Mouse (Mus musculus) frontal cortex, adult 2 months (tissue): ENCODE measurements around the gene Tgds. TPM values are rescaled to one million over a fixed set of nuclear protein-coding genes. Genes with fewer than 3 reads are reported as not detected.
"Not testable (repeated sequence)": the region's sequence is repeated elsewhere in the genome, so short reads cannot be mapped to it uniquely, and the experiment has no call there.

Source experiments
- DNase-seq, 2 experiments: peaks; one replicate each; pipeline ENCODE4 v3.0.0; 2022; ENCODE audit warnings: low spot score in 1 of 2; ENCODE audit errors: extremely low spot score in 1 of 2
- polyA plus RNA-seq: library from polyadenylated mRNA; depleted of rRNA; stranded (reverse); fragments of >200 nt; gene quantifications from 2 replicates; pipeline ENCODE4 v1.2.3, GENCODE M21; 2012

Tgds gene
- polyA plus RNA-seq, 1 experiment: 9.6 TPM

- peak; percentile 93 to 97 for DNase-seq
Measured at GRCm38 (mm10) chr14:118136744-118137452, 4.3 kb upstream of the Tgds start, which contains the start of gene Gpr180. TSS of gene Gpr180 (plus strand) at chr14:118137158.

GRCm38 (mm10) chr14:118131931-118132641 is 469 bp downstream of the Tgds start:
- DNase-seq: no peak

GRCm38 (mm10) chr14:118131472-118131871 is 1.1 kb downstream of the Tgds start:
- no peak for DNase-seq

DNA sequence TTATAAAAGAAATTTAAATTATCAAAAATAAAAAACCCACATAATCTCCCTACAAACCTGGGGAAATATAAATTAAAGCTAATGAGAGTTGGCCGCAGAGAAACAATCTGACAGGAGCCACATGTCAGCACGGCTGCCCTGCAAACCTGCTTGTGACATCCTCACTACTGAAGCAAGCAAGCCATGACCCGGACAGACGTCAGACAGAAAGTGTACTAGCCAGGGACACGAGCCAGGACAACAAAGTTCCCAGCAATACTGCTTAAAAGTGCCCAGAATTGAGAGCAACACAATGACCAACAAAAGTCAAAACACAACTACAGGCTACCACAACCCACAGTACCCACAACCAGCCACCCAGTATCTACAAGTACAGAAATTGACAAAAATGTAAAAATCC is 6.3 kb downstream of the Tgds start:
- no peak for DNase-seq

DNA sequence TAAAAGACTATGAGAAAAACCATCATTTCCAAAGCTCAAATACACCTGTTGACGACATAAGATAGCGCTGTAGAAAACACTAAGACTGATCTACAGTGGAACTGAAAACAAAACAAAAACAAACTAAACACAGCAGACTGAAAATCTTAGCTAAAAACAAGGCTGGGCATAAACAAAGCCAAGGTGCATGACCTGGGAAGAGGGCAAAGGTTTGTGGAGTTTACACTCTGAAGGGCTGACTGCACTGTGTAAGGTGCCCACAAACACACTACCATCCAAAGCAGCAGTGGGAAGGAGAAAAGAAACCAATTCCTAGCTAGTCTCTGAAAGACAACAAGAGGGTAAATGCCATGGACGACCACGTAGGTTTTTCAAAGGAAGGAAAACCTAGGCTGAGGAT is 7.8 kb downstream of the Tgds start:
- DNase-seq: no peak

GRCm38 (mm10) chr14:118124129-118124528 is 8.4 kb downstream of the Tgds start:
- no peak for DNase-seq

DNA sequence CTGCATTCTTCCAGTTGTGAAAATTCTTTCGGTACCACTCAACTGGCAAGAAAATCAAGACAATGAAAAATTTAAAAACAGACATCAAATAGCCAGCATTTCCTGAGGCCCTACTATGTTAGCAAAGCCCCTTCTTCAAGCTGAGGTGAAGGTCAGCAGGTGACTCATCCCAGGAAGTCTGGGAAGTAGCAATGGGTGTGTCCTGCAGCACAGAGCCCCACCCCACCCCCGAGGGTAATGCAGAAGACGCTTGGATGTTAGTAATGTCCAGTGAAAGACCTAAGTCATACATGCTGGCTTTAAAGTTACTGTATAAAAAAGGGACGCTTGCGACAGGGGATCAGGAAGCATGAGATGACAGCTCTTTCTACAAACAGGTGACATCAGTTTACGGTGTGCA is 19.4 kb downstream of the Tgds start:
- no peak for DNase-seq

DNA sequence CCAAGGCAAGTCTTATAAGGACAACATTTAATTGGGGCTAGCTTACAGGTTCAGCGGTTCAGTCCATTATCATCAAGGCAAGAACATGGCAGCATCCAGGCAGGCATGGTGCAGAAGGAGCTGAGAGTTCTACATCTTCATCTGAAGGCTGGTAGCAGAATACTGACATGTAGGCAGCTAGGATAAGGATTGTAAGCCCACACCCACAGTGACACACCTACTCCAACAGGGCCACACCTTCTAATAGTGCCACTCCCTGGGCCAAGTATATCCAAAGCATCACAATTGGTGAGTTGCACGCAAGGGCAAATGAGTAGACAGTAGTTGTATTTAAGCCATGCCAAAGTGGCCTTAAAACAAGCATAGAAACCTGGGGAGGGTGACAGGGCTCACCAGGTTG is 25.1 kb downstream of the Tgds start:
- not testable (repeated sequence) for DNase-seq

- DNase-seq: no peak
Measured at GRCm38 (mm10) chr14:118101227-118101990, 31.1 kb downstream of the Tgds start.

GRCm38 (mm10) chr14:118098265-118098664 is 34.3 kb downstream of the Tgds start:
- no peak for DNase-seq

GRCm38 (mm10) chr14:118089806-118090392 is 42.7 kb downstream of the Tgds start:
- peak in 1 of 2 experiments; percentile 22 for DNase-seq

DNA sequence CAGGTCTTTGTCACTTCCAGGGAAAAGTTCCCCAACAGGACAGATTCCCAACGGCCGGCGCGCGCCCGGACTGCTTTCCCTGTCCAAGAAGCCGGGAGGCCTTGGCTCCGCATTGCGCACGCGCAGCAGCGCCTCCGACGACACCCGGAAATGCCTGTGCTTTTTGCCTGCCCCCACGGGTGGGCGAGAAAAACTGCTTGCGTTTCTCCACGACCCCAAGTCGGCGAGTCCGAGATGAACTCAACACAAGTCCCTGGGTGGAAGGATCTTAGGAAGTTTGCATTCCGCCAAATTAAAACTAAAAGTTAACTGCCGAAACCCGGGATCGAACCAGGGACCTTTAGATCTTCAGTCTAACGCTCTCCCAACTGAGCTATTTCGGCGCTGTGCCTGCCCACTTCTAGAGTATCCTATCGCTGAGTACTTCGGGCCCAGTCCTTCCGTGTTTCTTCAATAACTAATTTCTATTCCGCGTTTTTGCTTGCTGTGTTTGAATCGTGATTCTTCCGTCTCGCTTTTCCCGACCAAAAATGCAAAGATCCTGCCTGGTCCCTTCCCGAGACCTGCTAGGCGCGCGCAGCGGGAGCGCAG is 43.2 kb downstream of the Tgds start:
- DNase-seq: peak; percentile 80 to 95

GRCm38 (mm10) chr14:118088437-118089207 is 43.9 kb downstream of the Tgds start:
- no peak for DNase-seq

GRCm38 (mm10) chr14:118086271-118087035 is 46.1 kb downstream of the Tgds start:
- no peak for DNase-seq

DNA sequence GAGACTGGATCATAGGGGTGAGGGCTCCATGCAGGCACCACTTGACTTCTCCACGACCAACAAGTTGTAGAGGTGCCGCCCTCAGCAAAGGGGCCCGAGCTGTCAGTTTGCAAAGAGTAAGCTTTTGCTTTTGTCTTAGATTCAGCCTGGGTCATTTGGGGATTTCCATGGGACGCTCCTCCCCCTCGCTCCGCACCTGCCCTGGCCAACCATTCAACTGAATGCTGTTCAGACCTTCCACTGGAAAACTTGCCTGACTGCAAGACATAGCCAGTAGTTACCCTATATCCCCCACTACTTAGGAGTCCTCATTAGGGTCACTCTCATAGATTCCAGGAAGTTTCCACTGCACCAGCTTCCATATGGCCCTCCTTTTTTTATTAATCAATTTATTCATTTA is 48.7 kb downstream of the Tgds start:
- DNase-seq: no peak

DNA sequence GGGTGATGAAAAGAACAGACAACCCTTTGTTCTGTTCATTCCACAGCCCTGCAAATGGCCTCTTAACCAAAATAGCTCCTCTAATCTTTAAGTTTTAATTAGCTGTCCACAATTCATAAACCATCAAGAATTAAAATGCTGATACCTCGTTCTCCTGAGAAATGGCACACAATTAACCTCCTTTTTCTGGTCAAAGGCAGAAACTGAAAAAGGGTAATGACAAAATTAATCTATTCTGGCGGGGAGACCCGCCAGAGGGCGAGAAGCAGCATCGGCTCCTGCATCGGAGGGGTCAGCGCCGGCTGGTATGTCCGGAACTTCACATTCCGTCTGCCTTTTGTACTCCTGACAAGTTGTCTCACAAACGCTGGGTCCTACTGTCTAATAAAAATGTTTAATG is 51.9 kb downstream of the Tgds start:
- DNase-seq: no peak

- no peak for DNase-seq
Measured at GRCm38 (mm10) chr14:118070100-118070499, 62.5 kb downstream of the Tgds start.

GRCm38 (mm10) chr14:118069439-118070079 is 63.0 kb downstream of the Tgds start:
- no peak for DNase-seq
